Mouse (Mus musculus): ENCODE results near the gene Unkl.
"Not testable (repeated sequence)": the region's sequence is repeated elsewhere in the genome, so short reads cannot be mapped to it uniquely, and the experiment has no call there.

Gene Unkl

GRCm38 (mm10) chr17:25219492-25220295 is 31.5 kb downstream of the Unkl start:
- DNase-seq (ENCODE audit: low spot score): no peak

DNA sequence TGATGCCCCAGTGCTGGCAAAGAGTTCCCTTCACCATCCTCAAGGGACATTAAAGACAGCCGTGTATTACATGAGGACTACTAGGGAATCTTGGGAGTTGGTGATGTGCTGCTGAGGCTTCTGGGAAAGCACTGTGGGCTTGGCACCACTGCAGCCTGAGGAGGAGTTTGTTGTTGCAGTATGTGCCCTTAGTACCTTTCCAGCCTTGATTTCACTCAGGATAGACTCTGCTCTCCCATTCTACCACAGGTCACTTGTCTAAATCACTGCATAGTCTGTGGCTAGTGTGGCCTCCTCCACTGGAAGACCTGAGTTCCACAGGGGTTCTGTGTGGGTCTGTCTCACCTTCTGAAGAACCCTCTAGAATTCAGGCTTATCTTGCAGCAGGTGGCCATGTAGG is 32.5 kb downstream of the Unkl start:
- DNase-seq (ENCODE audit: low spot score): no peak

- peak; percentile 62 for DNase-seq (ENCODE audit: low spot score)
Observed at GRCm38 (mm10) chr17:25221821-25222503, 33.8 kb downstream of the Unkl start.

DNA sequence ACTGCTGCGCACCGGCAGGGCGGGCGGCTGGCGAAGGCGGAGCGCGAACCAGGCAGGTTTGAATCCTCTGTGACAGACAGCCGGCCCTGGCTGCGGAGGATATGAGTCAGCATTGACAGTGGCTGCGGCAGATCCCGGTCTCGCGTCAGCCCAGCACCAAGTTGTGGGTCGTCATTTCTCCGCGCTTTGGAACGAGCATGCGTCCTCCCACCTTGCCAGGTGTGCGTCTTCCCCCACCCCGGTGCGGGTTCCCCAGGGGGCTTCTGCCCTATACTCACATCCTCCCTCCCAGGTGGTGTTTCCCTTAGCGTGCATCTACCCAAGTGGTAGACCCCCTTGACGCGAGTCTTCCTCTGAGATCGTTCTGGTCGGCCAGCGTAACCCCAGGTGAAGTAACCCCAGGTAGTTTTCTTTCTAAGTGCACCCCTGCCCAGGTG is 34.3 kb downstream of the Unkl start:
- DNase-seq (ENCODE audit: low spot score): not testable (repeated sequence)

DNA sequence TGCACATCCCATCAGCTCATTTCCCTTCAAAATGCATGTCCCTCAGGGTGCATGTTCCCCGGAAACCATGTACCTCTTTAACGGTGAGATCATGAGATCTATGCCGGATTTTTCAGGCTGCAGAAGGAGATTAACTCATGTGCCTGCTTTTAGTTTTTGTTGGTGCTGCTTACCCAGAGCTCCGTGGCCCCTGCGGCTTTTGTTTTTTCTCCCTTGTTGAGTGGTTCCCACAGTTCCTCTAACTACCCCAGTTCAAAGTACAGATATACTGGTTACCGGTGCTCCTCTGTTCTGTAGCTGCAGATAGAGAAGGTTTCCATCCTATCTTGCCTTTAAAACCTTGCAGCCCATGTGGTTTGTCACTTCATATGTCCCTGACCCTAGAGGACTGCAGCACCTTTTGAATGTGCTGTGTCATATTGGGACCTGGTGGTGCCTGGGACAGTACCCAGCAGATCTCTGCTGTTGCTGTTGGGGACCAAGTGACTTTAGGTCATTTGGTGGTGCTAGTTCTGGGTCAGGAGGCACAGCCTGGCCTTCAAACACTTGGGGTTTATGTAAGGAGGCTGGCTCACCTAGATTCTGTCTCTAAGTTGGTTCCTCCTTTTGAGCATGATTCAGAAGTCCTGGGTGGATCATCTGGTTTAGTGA is 34.9 kb downstream of the Unkl start:
- no peak for DNase-seq (ENCODE audit: low spot score)

- DNase-seq (ENCODE audit: low spot score): no peak
Observed at GRCm38 (mm10) chr17:25224586-25225222, 36.5 kb downstream of the Unkl start.

- DNase-seq (ENCODE audit: low spot score): no peak
Observed at GRCm38 (mm10) chr17:25225659-25226058, 37.5 kb downstream of the Unkl start.

DNA sequence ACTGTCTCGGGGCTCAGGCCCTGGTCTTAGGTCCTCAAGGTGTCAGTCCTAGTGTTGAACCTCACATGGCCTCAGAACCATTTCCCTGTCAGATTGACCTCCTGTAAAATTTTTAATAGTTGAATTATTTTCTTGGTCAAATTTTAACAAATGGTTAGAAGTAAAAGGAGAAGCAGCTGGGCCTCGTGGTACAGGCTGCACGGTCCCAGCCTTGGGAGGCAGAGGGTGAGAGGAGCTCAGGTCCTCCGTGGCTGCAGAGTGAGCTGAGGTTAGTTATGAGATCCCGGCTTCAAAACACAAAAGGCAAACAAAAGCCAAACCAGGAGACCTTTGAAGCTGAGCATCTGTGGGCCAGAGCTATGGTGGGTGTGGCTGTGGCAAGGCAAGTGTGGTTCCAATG is 39.8 kb downstream of the Unkl start:
- no peak for DNase-seq (ENCODE audit: low spot score)

- DNase-seq (ENCODE audit: low spot score): not testable (repeated sequence)
Observed at GRCm38 (mm10) chr17:25230014-25230655, 41.9 kb downstream of the Unkl start.

DNA sequence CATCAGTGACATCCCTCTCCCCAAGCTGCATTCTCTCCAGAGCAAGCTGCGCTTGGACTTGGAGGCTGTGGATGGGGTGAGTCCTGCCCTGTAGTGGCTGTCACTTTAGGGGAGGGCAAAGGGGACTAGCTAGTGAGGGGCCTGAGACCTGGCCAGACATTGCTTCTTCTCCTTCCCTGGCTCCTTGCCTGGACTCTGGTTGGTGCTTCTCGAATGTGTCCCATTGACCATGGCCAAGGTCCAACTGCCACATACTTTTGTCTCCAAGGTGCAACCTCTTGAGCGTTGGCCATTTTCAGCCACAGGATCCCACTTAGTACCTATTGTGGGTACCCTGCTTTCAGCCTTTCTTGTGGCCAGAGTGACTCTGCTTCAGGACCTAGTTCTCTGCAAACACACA is 42.5 kb downstream of the Unkl start:
- DNase-seq (ENCODE audit: low spot score): no peak

DNA sequence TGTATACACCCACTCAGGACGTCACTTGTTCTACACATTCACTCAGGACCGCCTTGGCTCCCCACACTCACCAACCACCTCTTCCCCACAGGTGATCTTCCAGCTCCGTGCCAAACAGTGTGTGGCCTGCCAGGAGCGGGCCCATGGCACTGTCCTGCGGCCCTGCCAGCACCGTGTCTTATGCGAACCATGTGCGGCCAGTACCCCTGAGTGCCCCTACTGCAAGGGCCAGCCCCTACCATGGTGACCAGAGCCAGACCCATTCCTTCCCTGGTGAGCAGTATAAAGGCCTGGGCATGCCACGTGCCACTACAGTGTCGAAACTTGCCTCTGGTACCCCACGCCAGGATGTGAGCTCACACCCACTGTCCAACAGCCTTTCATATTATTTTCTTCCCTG is 43.4 kb downstream of the Unkl start:
- DNase-seq (ENCODE audit: low spot score): not testable (repeated sequence)

GRCm38 (mm10) chr17:25235635-25236034 is 47.4 kb downstream of the Unkl start:
- DNase-seq (ENCODE audit: low spot score): no peak

- DNase-seq (ENCODE audit: low spot score): peak; percentile 94
Observed at GRCm38 (mm10) chr17:25239695-25240636, 51.8 kb downstream of the Unkl start, which contains the start of the genes Gnptg and Tsr3. Gene Gnptg (minus strand): TSS chr17:25240124. Gene Tsr3 (plus strand): TSS chr17:25240170.

DNA sequence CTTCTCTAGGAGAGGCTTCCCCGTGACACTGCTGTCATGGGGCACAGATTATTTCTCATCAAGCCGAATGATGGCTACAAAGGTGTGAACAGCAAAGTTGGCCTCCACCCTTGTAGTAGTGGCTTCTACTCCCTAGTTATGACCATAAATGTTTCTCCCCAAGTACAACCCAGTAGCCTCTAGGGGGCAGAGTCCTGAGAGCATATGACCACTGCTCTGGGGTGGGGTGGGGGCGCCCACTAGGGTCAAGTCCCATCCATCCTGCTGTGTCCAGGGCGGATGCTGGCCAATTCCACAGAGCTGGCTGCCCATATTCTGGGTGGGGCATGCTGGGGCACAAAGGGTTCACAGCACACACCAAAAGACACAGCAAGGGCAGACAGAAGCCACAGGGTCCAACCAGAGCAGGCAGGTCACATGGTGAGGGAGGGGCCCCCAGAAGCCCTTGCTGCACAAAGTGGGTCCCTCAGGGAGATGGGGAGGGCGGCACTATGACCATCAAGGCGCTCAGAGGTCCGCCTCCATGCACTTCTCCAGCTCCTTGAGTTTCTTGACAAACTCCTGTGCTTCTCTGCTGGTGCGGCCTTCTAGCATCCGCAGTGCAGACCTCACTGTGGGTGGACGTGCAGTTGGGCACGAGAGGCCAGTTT is 55.1 kb downstream of the Unkl start:
- no peak for DNase-seq (ENCODE audit: low spot score)

- DNase-seq (ENCODE audit: low spot score): no peak
Observed at GRCm38 (mm10) chr17:25244239-25244638, 56.0 kb downstream of the Unkl start.

- DNase-seq (ENCODE audit: low spot score): no peak
Observed at GRCm38 (mm10) chr17:25248033-25248750, 60.0 kb downstream of the Unkl start.

GRCm38 (mm10) chr17:25250181-25250835 is 62.1 kb downstream of the Unkl start:
- no peak for DNase-seq (ENCODE audit: low spot score)

- peak; percentile 41 for DNase-seq (ENCODE audit: low spot score)
Observed at GRCm38 (mm10) chr17:25252643-25253042, 64.4 kb downstream of the Unkl start.

DNA sequence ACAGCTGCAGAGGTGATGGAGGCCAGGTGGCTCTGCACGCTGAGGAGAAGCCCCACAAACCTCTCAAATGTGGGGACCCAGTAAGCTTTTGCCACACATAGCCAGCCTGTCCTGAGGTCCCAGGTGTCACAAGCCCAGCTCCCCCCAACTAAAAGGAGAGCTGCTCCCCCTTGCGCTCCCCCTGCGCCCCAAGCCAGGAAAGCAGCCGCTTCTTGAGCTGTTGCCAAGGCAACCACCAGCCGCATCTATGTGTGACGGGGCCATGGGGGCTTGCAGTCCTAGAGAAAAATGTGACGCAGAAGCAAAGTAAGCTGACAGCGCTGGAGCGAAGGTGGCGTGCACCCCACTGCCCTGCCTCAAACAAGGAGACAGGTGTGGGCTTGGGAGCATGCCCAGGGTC is 65.6 kb downstream of the Unkl start:
- no peak for DNase-seq (ENCODE audit: low spot score)

Measured in embryo, embryonic 10 days (tissue).